Mouse (Mus musculus) small intestine, adult 10 weeks (tissue): ENCODE data around the gene Acp2. TPM values are rescaled to one million over a fixed set of nuclear protein-coding genes. Genes with fewer than 3 reads are reported as not detected.

ENCODE experiments used
- polyA plus RNA-seq: library from polyadenylated mRNA; stranded (reverse); fragments of 350-450 nt; fragmentation: Illumina TruSeq; extraction: RNeasy Lipid Tissue Mini Kit (QIAGEN cat#74804); gene quantifications from one replicate; pipeline ENCODE4 v1.2.3, GENCODE M21; 2014; ENCODE audit warnings: low replicate concordance

The Acp2 gene
- 35.3 TPM for polyA plus RNA-seq

GRCm38 (mm10) chr2:91202222-91202971, at the start of gene Acp2, which contains the start of gene Nr1h3:
Gene Acp2 (plus strand): TSS chr2:91202885.
Gene Nr1h3 (minus strand): TSS chr2:91202834.

GRCm38 (mm10) chr2:91183711-91184405, 18.8 kb upstream of the Acp2 start, which contains the start of gene Madd:
Gene Madd (minus strand): TSS chr2:91183837.

GRCm38 (mm10) chr2:91236601-91237510, 34.2 kb downstream of the Acp2 start, which contains the start of gene Ddb2:
Gene Ddb2 (minus strand): TSS chr2:91236982.

GRCm38 (mm10) chr2:91255661-91256150, 53.0 kb downstream of the Acp2 start, which contains the start of gene Pacsin3:
Gene Pacsin3 (plus strand): TSS chr2:91255954.

Other genes with a start within 250 kb of the Acp2 start
- not detected for gene Rapsn, start 167.3 kb upstream of the Acp2 start, polyA plus RNA-seq
- gene Psmc3, start 148.9 kb upstream of the Acp2 start, polyA plus RNA-seq = 74.5 TPM
- gene Slc39a13, start 132.5 kb upstream of the Acp2 start, polyA plus RNA-seq = 0.89 TPM
- 2.4 TPM for gene Spi1, start 120.5 kb upstream of the Acp2 start, polyA plus RNA-seq
- not detected for gene Mybpc3, start 84.7 kb upstream of the Acp2 start, polyA plus RNA-seq
- 3.3 TPM for gene Madd, start 19.0 kb upstream of the Acp2 start, polyA plus RNA-seq
- gene Nr1h3, start 51 bp upstream of the Acp2 start, polyA plus RNA-seq = 0.48 TPM
- gene Ddb2, start 34.1 kb downstream of the Acp2 start, polyA plus RNA-seq = 21.9 TPM
- not detected for gene Pacsin3, start 53.1 kb downstream of the Acp2 start, polyA plus RNA-seq
- gene Arfgap2, start 62.1 kb downstream of the Acp2 start, polyA plus RNA-seq = 5.3 TPM
- 1.9 TPM for gene 1110051M20Rik, start 241.8 kb downstream of the Acp2 start, polyA plus RNA-seq